Mouse (Mus musculus): ENCODE results near the gene Rpl13a.

DNA sequence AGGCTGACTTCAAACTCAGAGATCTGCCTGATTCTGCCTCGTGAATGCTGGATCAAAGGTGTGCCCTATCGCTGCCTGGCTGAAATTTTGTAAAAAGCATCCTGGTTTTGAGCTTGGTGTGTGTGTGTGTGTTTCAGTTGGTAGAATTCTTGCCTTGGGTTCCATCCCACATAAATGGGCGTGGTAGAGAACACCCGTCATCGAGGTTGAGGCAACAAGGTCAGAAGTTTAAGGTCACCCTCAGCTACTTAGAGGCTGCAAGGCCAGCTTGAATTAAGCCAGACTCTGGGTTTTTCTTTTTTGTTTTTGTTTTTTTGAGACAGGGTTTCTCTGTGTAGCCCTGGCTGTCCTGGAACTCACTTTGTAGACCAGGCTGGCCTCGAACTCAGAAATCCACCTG is 10.2 kb downstream of the Rpl13a start:
- no peak for TF ChIP-seq CTCF (IDR thresholded peaks at IDR 0.05; ENCODE audit: control insufficient read depth, insufficient read depth, insufficient read length)
- no peak for TF ChIP-seq CEBPB (IDR thresholded peaks at IDR 0.05; ENCODE audit: low read depth)
- TF ChIP-seq FOSL1 (IDR thresholded peaks at IDR 0.05; ENCODE audit: insufficient read depth, low read length, poor library complexity, severe bottlenecking): no peak
- no peak for TF ChIP-seq MAX (IDR thresholded peaks at IDR 0.05)
